Mouse (Mus musculus) left cerebral cortex, adult 8-10 months (tissue): ENCODE results near the gene Hoxb5. TPM values are rescaled to one million over a fixed set of nuclear protein-coding genes. Genes with fewer than 3 reads are reported as not detected.

Experiments
- DNase-seq, 2 experiments: peaks; one replicate each; pipeline ENCODE4 v3.0.0; 2022; ENCODE audit warnings: low spot score in 2 of 2
- total RNA-seq, 4 experiments: library from RNA; stranded (reverse); gene quantifications; 2 replicates each; pipeline ENCODE4 v1.2.4; 2022

The Hoxb5 gene
- total RNA-seq, 4 experiments from 2014 or later, result not detected

DNA sequence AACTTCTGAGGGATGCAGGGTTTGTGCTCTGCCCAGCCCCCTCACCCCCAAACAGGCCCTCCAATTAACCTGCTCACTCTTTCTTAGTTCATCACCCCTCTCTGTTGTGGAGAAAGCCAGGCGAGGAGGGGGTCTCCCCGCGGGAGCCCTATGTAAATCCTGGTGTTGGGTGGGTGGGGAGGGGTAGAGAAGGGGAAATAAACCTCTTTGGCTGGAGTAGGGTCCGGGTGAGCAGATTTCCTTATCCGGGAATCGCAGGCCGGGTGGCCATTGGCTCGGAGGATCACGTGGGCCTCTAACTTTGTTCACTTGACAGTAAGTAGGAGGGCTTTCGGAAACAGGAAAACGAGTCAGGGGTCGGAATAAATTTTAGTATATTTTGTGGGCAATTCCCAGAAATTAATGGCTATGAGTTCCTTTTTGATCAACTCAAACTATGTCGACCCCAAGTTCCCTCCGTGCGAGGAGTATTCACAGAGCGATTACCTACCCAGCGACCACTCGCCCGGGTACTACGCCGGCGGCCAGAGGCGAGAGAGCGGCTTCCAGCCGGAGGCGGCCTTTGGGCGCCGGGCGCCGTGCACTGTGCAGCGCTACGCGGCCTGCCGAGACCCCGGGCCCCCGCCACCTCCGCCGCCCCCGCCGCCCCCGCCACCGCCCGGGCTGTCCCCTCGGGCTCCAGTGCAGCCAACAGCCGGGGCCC lies 15.4 kb downstream of the Hoxb5 start:
- no peak for DNase-seq

DNA sequence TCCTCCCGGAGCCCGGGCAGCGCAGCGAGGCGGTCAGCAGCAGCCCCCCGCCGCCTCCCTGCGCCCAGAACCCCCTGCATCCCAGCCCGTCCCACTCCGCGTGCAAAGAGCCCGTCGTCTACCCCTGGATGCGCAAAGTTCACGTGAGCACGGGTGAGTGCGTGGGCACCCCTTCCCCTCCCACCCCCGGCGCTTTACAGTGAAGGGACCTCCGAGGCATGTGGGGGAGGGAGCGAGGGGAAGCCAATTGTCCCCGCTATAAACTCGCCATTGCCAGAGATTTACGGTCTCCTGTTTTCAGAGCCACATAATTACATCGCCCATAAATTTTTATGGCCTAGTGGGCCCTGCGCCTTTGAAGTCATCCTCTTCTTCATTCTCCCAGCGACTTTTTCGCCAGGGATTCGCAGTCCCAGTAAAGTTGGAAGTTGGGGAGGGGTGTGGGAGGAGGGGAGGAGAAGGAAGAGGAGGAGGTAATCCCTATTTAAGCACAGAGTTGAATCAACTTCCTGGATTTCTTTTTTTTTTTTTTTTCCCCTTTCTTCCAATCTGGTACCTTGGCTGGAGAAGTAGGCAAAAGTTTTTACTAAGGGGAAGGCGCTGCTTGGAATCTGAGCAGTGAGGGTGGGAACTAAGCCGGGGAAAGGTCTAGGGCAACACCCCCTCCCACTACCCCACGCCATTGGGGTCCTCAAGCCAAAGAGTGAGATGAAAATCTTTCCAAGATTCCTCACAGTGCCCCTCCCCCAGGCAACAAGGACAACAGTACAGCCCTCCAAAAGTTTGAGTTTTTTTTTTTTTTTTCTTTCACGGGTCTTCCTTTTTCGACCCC lies 16.2 kb downstream of the Hoxb5 start:
- no peak for DNase-seq

DNA sequence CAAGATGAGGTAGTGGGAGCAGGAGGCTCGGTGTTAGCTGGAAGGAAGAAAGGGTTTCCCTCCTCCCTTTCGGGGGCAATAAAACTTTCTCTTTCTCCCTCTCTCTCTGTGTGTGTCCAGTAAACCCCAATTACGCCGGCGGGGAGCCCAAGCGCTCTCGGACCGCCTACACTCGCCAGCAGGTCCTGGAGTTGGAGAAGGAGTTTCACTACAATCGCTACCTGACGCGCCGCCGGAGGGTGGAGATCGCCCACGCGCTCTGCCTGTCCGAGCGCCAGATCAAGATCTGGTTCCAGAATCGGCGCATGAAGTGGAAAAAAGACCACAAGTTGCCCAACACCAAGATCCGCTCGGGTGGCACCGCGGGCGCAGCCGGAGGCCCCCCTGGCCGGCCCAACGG lies 16.8 kb downstream of the Hoxb5 start:
- DNase-seq, result no peak

DNA sequence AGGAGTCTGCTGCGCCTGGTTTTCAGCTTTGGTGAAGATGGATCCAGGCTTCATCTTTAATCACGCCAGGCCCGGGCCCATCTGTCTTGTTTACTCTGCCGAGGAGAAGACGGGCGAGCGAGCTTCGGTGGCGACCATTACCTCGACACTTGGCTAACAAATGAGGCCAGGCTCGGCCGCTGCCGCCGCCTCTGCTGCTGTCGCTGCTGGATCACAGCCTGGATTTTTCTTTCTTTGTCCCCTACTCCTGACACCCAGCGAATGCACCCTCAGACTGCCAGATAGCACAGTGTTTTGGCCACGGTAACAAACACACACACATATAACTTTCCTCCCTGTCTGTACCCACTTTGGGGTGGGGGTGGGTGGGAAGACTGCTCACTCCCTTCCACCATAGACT lies 17.6 kb downstream of the Hoxb5 start:
- no peak for DNase-seq

DNA sequence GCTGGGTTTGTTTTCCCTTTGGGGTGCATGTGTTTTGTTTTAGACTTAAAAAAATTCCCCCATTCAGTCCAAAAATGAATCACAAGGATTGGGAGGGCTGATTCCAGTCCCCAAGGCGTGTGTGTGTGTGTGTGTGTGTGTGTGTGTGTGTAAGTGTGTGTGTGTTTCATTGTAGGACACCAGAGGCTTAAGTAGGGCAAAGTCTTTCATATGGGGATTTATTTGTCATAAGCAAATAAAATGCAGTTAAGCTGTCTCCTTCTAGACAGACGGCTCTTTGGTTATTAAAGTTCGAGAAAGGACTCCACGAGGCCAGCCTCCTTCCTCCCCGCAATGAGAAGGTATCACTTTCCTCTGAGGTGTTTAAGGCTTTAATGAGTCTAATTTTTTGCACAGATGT lies 18.7 kb downstream of the Hoxb5 start:
- DNase-seq, result no peak

DNA sequence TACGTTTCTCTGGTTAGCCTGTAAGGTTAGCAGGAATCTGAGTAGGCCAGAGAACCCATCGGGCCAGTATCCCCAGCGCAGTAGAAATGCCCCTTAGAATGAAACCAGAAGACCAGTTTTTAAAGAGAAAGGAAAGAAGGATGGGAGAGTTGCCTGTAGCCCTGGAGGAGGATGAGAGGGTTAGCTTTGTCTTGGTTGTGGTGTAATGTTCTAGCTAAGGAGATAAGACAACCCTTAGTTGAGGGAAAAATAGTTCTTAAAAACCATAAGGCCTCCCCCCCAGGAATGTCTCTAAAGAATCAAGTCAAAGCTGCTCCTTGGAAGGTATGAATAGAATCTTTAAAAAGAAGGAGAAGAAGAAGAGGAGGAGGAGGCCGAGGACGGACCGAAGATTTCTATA lies 19.6 kb downstream of the Hoxb5 start:
- no peak for DNase-seq

DNA sequence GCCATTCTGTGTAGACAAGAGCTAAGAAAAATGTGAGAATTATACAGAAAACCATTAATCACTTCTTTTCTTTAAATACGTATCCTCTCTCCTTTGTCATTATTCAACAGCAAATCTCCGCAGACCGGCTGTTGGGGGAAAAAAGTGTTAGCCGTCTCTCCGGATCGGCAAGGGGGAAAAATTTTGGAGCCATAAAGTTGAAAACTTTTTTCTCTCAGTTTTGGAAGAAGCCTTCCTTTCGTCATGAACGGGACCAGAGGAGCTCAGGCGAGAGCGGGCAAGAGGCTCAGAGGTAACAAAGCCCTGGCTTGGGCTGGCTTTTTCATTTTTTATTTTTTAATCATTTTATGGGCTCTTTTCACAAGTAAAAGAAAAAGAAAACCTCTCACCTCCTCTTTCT lies 20.0 kb downstream of the Hoxb5 start, which contains the start of gene Hoxb3:
Gene Hoxb3 (plus strand): TSS at position 173 of the 400 bp plus-strand sequence.
- no peak for DNase-seq

DNA sequence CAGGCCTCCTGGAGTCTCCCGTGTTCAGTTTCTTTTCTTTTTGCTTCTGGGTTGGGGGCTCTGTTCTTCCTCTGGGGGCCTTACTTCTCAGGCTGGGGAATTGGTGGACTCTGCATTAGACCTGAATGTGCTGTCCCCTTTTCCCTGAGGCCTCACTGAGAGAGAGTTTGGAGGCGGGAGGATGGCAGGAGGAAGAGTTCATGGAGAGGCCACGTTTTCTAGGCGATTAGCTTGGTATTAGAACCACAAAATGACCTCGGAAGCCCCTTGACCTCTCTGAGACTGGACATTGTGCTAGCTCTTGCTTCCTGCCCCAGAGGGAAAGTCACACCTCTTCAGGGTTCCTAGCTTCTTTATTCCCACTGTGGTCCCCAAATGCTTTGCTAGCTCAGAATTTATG lies 21.0 kb downstream of the Hoxb5 start:
- no peak for DNase-seq

DNA sequence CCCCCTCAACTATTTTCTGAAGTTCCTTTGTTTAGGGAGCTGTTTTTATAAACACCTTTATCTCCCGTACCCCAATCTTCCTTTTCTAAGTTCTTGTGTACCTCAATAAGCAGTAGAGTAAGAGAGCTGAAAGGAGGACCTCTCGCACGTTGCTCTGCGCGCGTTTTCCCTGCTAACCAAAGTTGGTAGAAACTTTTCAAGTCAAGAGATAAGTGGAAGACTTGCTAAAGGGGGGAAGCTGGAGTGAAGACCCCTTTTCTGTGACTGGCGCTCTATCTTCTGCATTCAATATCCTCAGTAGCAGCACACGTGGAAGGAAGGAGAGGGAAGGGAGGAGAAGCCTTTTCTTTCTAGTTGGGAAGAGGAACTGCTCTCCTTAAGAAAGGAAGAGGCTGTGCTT lies 21.8 kb downstream of the Hoxb5 start:
- DNase-seq, result no peak

DNA sequence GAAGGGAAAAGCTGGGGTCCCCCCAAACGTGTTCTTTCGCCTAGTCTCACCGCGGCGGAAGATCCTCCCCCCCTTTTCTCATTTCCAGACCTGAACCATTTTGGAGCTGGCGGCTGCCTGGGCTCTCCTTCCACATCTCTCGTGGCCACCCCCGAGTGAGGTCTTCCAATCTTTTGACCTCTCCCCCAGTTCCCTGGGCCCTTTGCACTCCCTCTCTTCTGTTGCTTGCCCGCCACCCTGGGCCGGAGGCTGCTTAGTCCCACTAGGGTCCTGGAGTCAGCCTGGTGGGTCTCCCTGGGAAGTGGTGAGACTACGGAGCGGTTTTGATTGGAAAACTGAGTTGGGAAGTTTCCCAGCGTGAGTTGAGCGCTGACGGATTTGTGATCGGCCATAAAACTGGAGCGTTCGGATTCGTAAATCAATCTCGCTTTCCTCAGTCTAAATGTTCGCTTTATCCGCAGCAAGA lies 22.6 kb downstream of the Hoxb5 start:
- DNase-seq, result no peak

DNA sequence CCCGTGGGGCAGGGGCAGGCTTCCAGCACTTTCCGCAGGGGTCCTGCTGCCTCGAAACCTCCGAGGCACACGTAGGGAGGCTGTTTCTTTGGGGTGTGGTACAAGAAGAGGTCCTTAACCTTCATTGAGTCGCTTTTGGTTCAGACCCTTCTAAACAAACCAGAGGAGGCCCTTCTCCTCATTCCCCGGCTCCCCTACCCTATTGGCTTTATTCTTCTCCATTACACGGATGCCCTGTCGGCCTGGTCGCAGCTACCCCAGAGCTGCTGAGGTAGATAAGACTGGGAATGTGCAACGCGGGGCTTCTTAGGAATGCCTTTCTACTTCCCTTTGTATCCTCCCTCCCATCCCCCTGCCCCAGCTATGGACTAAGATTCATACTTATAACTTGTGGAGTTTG lies 23.6 kb downstream of the Hoxb5 start:
- no peak for DNase-seq

DNA sequence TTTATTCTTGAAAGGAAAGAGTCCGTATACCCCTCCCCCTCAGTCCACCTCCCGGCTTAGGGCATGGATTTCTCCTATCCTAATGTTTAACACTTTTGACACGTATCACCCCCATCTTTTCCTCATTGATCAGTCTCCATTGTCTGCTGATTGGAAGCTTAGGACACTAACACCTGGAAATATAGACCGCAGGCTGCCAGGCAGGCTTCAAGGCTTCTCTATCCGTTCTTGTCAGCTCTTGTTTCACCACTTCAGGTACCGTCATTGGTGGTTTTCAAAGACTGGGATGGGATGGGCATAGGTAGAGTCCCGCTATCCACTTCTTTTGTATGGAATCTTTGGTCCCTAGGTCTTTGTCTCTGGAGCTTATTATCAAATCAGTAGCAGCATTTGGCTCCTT lies 24.0 kb downstream of the Hoxb5 start:
- DNase-seq, result no peak

DNA sequence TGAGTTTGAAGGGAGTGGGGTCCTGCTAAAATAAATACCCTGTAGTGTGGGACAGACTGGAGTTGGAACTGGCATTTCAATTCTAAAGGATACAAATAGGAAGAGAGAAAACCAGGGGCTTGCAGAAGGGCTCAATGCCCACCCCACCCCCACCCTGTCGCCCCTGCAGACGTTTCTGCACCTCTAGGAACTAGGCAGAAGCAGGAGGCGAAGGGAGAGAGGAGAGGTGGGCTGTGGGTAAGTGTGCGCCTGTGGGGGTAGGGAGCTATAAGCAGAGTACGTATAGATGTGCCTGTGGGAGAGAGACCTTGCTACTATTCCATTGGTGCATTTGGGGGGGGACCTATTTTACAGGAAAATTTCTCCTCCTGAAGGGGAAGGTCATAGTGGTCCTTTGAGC lies 24.6 kb downstream of the Hoxb5 start:
- DNase-seq, result no peak

DNA sequence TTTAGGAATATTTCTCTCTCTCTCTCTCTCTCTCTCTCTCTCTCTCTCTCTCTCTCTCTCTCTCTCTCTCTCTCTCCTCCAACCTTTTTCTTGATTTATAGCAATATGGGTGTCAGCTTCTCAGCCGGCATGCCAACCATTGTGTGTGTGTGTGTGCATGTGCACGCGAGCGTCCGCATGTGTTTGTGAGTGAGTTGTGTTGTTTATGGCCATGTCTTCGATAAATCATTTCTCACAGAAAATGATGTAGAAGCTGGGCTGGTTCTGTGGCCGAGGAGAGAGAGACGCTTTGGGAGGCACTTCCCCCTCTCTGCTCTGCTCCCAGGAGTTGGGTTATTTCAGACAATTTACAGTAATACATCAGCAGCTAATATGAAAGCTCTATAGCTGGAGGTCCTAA lies 25.5 kb downstream of the Hoxb5 start:
- DNase-seq, result no peak

DNA sequence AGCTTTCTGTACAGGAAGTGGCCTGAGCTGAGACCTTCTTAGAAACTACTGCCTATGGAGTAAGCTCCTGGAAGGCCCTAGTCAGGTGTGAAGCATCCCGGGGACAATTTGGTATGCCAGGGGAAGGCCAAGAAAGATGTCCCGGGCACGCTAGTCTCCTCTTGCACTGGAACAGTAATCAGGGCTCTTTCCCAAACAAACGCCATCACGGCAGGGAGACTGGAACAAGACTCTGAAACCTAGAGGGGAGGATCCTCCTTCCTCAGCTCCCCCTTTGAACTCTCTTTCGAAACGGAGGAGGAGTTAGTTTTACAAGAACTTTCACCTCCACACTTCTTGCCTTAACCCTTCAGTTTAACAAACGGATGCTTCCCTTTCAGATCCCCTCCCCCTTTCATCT lies 29.0 kb downstream of the Hoxb5 start:
- no peak for DNase-seq

DNA sequence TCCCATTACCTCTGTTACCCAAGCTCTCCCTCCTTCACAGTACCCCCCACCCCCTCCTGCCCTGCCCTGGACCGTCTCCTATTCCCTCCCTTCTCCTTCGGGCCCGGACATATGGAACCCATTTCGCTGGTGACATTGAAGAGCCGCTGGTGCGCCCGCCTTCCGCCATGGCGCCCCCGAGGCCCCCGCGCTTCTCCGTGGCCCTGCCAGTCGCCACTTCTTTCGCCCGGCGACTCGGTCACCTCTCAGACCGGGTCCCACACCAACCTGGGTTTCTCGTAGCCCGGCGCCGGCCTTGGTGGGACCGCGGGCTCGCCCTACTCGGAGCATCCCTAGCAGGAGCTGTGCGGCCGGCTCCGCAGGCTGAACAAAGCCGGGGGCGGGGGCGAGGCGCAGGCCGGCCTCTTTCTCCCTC lies 29.5 kb downstream of the Hoxb5 start:
- no peak for DNase-seq

DNA sequence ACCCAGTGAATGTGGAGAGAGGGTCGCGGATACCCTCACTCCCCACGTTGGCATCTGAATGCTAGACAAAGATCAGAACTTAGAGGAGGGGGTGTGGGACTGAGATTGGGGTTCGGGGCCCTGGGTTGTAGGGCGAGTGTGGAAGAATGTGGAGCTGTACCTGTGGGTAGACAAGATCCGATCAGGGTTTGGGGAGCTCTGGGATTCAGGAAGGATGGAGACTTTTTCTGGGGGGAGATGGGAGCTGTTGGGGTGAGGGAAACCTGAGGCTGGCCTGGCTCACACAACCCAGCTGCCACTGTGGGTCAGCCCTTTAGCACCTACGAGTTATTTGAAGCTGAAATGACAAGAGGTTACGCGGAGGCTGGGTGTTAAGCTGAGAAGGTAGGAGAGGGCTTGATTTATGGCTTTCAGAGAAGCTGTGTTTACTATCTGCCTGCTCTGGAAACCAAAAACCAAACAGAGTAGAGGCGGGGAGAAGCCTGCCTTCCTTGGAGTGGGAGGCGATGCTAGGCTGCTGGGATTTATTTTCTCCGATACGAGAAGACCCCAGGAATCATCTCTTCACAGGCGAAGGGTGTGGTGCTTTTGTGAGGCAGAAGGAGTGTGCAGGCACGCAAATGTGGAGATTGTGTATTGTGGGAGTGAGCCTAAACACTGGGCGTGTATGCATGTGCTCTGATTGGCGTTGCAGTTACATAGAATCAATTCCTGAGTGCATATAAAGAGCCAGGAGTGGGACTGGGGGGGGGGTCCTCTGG lies 30.3 kb downstream of the Hoxb5 start:
- no peak for DNase-seq

DNA sequence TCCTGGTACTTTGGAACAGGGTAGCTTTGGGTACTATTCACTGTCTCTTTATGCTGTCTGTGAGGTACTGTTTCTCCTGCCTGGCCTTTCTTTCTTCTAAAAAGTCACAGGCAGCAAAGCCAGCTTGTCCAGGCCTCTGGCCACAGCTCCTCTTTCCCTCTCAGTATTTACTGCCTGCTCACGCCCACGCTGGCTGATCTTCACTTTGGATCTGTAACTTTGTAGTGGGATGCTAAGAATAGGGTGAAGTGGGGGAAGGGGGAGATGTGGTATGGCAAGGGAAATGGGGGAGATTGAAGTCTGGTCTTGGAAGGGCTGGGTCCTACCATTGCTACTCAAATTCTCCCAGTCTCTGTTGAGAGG lies 30.8 kb downstream of the Hoxb5 start:
- DNase-seq, result no peak

DNA sequence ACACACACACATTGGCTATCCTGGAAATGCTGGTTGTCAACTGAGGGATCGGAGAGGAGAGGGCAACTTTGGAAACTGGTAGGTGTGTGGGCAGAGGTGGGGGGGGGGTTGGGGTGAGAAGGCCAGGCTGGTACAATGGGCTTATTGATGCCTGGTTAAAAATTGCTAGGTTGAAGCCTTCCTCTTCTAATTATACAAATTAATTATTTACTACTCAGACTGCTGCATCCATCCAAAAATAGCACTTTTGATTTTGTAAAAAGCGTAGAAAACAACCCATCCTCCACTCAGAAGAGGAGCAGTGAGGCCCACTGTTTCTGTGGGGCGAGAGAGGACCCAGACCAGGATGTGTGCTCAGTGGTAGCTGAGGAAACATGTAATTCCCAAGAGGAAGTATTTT lies 31.9 kb downstream of the Hoxb5 start:
- no peak for DNase-seq

DNA sequence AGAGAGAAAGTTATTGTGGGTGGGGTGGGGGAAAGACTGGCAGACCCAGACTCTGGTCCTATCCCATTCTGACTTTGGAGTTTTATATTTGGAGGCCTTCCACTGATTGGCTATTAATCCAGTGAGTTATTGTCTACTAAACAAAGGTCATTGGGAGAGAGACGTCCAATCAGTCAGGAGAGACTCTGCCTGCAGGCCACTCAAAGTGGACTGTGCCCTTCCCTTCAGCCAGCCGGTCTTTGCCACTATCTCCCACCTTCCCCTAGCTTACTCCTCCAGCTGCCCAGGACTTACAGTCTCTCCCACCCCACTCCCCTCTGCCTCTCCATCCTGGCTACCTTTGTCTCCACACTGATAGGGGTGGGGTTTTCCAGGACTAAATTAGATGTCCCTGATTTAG lies 33.5 kb downstream of the Hoxb5 start:
- DNase-seq, result no peak

DNA sequence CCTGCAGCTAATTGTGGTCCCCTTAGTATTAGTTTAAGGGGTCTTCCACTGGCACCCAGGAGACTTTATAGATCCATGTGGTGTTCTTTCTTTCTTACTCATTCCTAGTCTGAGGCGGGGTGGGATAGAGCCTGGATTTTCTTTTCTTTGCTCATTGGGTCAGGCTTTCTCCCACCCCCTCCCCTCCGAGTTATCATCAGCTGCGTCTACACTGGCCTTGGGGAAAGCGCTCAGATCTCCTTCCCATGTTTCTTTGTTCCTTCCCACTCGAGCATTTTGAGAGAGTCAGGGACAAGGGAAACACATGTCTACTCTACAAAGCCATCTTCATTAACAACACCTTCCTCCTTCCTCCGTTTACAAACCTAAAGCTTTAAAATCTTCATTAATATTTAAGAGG lies 33.9 kb downstream of the Hoxb5 start:
- no peak for DNase-seq
